Mouse (Mus musculus) lung, embryonic 14.5 days (tissue): ENCODE results near the gene Eme2. TPM values are rescaled to one million over a fixed set of nuclear protein-coding genes. Genes with fewer than 3 reads are reported as not detected.

Experiments
- ATAC-seq: fragments of 200-750 bp; cut with Nextera tagmentation; 2 replicates; pipeline ENCODE4 v1.8.0; 2017; ENCODE audit warnings: mild to moderate bottlenecking, moderate TSS enrichment, moderate library complexity; ENCODE audit not compliant: insufficient read depth
- DNase-seq: peaks from one replicate; pipeline ENCODE4 v3.0.0-alpha.2; 2015
- H3K27ac ChIP-seq: fragments of 300-500 bp; sonication (generic); 2 replicates; pipeline ENCODE4 v1.5.1; 2014; ENCODE audit warnings: low read depth, mild to moderate bottlenecking, moderate library complexity
- H3K27me3 ChIP-seq: fragments of 300-500 bp; sonication (generic); 2 replicates; pipeline ENCODE4 v1.6.1; 2014; ENCODE audit warnings: low read length, control low read depth; ENCODE audit not compliant: insufficient read depth
- H3K36me3 ChIP-seq: fragments of 300-500 bp; sonication (generic); 2 replicates; pipeline ENCODE4 v1.6.1; 2014; ENCODE audit warnings: control low read depth; ENCODE audit not compliant: insufficient read depth
- H3K4me1 ChIP-seq: fragments of 300-500 bp; sonication (generic); 2 replicates; pipeline ENCODE4 v1.6.1; 2014; ENCODE audit warnings: antibody characterized with exemption, control low read depth; ENCODE audit not compliant: insufficient read depth
- H3K4me2 ChIP-seq: fragments of 300-500 bp; sonication (generic); 2 replicates; pipeline ENCODE4 v1.6.1; 2014; ENCODE audit warnings: mild to moderate bottlenecking
- H3K4me3 ChIP-seq: fragments of 300-500 bp; sonication (generic); 2 replicates; pipeline ENCODE4 v1.5.1; 2014; ENCODE audit warnings: low read depth, low read length
- H3K9ac ChIP-seq: fragments of 300-500 bp; sonication (generic); 2 replicates; pipeline ENCODE4 v1.6.1; 2014
- H3K9me3 ChIP-seq: fragments of 300-500 bp; sonication (generic); 2 replicates; pipeline ENCODE4 v1.6.1; 2016; ENCODE audit warnings: low read depth, low read length, control low read depth
- CTCF ChIP-seq: IDR thresholded peaks from 2 replicates; pipeline ENCODE4 v1.5.1; 2016; ENCODE audit warnings: antibody characterized with exemption, low read depth
- WGBS: fragments of 180-500 bp; shearing (Covaris S2); extraction: QIAGEN DNeasy Blood & Tissue Kit; methylation state at CpG from one replicate; pipeline ENCODE4 v1.1.7; 2014; 5-methylcytosine and 5-hydroxymethylcytosine counted together
- polyA plus RNA-seq: library from polyadenylated mRNA; unstranded; fragments of >200 nt; fragmentation: Nextera tagmentation; extraction: Ambion mirVana; gene quantifications from 2 replicates; pipeline ENCODE4 v1.2.1, GENCODE M21; 2014

The Eme2 gene
- polyA plus RNA-seq, 1 experiment from 2014 or later, result 21.2 TPM

- Histone ChIP-seq H3K36me3 (peaks cover 28% of the 10 kb centered on the region), H3K27me3 (no peaks in the 10 kb centered on the region), H3K4me2 (no peak overlapping the region), H3K4me3 (no peak overlapping the region), H3K27ac (no peak overlapping the region), H3K9me3 (no peaks in the 10 kb centered on the region), H3K4me1 (peaks cover 13% of the 10 kb centered on the region), H3K9ac (no peak overlapping the region)
- ATAC-seq (no peak), DNase-seq (no peak)
- TF ChIP-seq CTCF, result no peak
- 84% methylated on average over 6 of the region's 6 CpGs for WGBS
These were observed 10.5 kb downstream of the Eme2 start for GRCm38 (mm10) chr17:24884391-24884790.

GRCm38 (mm10) chr17:24881738-24882440 lies 13.0 kb downstream of the Eme2 start:
- H3K4me3 ChIP-seq, result no peak overlapping the region
- H3K27ac ChIP-seq, result no peak overlapping the region
- no peaks in the 10 kb centered on the region for H3K9me3 ChIP-seq
- H3K4me1 ChIP-seq, result 0 out of 2 replicates have a peak, but pooled peaks cover 4% of the 10 kb centered on the region
- DNase-seq, result peak; percentile 50
- peaks cover 17% of the 10 kb centered on the region; the same call in 1 of the 2 replicates for H3K36me3 ChIP-seq
- H3K27me3 ChIP-seq, result no peaks in the 10 kb centered on the region
- TF ChIP-seq CTCF, result peak; percentile 69
- H3K4me2 ChIP-seq, result no peak overlapping the region
- WGBS, result 45% methylated on average over 7 of the region's 7 CpGs
- ATAC-seq, result no peak
- no peak overlapping the region for H3K9ac ChIP-seq

DNA sequence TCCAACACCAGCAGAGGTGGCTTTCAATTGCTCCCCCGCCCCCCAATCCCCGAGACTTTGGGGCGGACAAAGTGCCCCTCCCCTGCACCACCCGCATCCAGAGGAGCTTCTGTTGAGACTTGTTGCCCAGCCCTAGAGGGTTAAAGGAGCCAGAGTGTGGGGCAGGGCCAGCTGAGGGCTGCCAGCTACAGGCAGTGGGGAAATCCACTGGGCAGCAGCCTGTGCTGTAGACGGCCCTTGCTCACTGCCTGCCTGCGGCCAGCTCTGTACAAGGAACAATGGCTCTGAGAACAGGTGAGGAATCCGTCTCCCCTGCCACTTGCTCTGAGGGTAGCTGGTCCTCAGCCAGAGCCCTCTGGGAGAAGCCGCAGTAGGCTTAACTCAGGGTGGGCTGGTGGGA lies 16.4 kb downstream of the Eme2 start:
- peaks cover 15% of the 10 kb centered on the region; the same call in 1 of the 2 replicates for H3K36me3 ChIP-seq
- H3K4me3 ChIP-seq, result no peak overlapping the region
- 65% methylated on average over 8 of the region's 8 CpGs for WGBS
- H3K4me1 ChIP-seq, result no peaks in the 10 kb centered on the region
- no peaks in the 10 kb centered on the region for H3K27me3 ChIP-seq
- no peak overlapping the region for H3K4me2 ChIP-seq
- no peak for TF ChIP-seq CTCF
- ATAC-seq (0 out of 2 replicates have a peak, but pooled peaks have one; percentile 19), DNase-seq (no peak)
- no peak overlapping the region for H3K9ac ChIP-seq
- H3K9me3 ChIP-seq, result no peaks in the 10 kb centered on the region
- peak overlapping the region; percentile 54; the same call in 1 of the 2 replicates for H3K27ac ChIP-seq

DNA sequence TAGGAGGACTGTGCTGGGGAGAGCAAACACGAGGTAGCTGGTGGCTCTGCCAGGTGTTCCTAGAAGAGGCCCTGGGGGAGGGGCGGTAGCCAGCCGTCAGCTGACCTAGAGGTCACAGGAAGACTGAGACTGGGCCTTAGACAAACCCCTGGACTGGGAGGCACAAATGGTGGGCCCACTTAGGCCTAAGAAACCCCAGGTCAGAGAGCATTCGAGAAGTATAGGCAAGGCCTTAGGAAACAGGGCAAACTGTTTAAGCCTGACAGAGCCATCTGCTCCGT lies 16.8 kb downstream of the Eme2 start:
- ATAC-seq, result 0 out of 2 replicates have a peak, but pooled peaks have one; percentile 26
- Histone ChIP-seq H3K4me3 (no peak overlapping the region), H3K4me2 (no peak overlapping the region), H3K36me3 (peaks cover 10% of the 10 kb centered on the region; the same call in 1 of the 2 replicates), H3K4me1 (no peaks in the 10 kb centered on the region), H3K27me3 (no peaks in the 10 kb centered on the region), H3K27ac (peak overlapping the region; percentile 54), H3K9ac (no peak overlapping the region), H3K9me3 (no peaks in the 10 kb centered on the region)
- WGBS, result 26% methylated on average over 5 of the region's 5 CpGs
- no peak for DNase-seq
- TF ChIP-seq CTCF, result no peak

GRCm38 (mm10) chr17:24877336-24878116 lies 17.4 kb downstream of the Eme2 start:
- Histone ChIP-seq H3K4me3 (no peak overlapping the region), H3K36me3 (0 out of 2 replicates have a peak, but pooled peaks cover 5% of the 10 kb centered on the region), H3K4me1 (no peaks in the 10 kb centered on the region), H3K4me2 (no peak overlapping the region), H3K9me3 (no peaks in the 10 kb centered on the region), H3K27me3 (no peaks in the 10 kb centered on the region), H3K27ac (peak overlapping the region; percentile 54), H3K9ac (peak overlapping the region; percentile 16)
- no peak for TF ChIP-seq CTCF
- 43% methylated on average over 10 of the region's 10 CpGs for WGBS
- no peak for ATAC-seq
- no peak for DNase-seq

- no peaks in the 10 kb centered on the region for H3K9me3 ChIP-seq
- WGBS, result 75% methylated on average over 8 of the region's 8 CpGs
- no peaks in the 10 kb centered on the region for H3K27me3 ChIP-seq
- no peak overlapping the region for H3K9ac ChIP-seq
- H3K36me3 ChIP-seq, result no peaks in the 10 kb centered on the region
- no peak overlapping the region for H3K4me3 ChIP-seq
- H3K4me1 ChIP-seq, result no peaks in the 10 kb centered on the region
- DNase-seq (no peak), ATAC-seq (no peak)
- no peak overlapping the region for H3K27ac ChIP-seq
- TF ChIP-seq CTCF, result no peak
- no peak overlapping the region for H3K4me2 ChIP-seq
These were observed 19.9 kb downstream of the Eme2 start for GRCm38 (mm10) chr17:24874989-24875388.

GRCm38 (mm10) chr17:24874405-24874745 lies 20.5 kb downstream of the Eme2 start:
- no peaks in the 10 kb centered on the region for H3K4me1 ChIP-seq
- no peak overlapping the region for H3K9ac ChIP-seq
- 31% methylated on average over 1 of the region's 1 CpGs for WGBS
- H3K9me3 ChIP-seq, result no peaks in the 10 kb centered on the region
- DNase-seq (no peak), ATAC-seq (no peak)
- no peak overlapping the region for H3K27ac ChIP-seq
- no peak overlapping the region for H3K4me3 ChIP-seq
- no peaks in the 10 kb centered on the region for H3K27me3 ChIP-seq
- no peak for TF ChIP-seq CTCF
- no peaks in the 10 kb centered on the region for H3K36me3 ChIP-seq
- no peak overlapping the region for H3K4me2 ChIP-seq
